Mouse (Mus musculus) right cerebral cortex, adult 2 months (tissue): ENCODE data around the gene Akap13.

ENCODE experiments used
- DNase-seq, 2 experiments: peaks; one replicate each; pipeline ENCODE4 v3.0.0; 2021 to 2022; ENCODE audit warnings: low spot score in 2 of 2

Akap13 gene

GRCm38 (mm10) chr7:75456152-75456888 lies 986 bp downstream of the Akap13 start:
- peak in 1 of 2 experiments; percentile 13 for DNase-seq

- no peak for DNase-seq
Measured at GRCm38 (mm10) chr7:75460290-75460689, 5.0 kb downstream of the Akap13 start.

GRCm38 (mm10) chr7:75463579-75464162 lies 8.3 kb downstream of the Akap13 start:
- DNase-seq = no peak

GRCm38 (mm10) chr7:75467791-75468190 lies 12.5 kb downstream of the Akap13 start:
- no peak for DNase-seq

GRCm38 (mm10) chr7:75470318-75470925 lies 15.1 kb downstream of the Akap13 start:
- DNase-seq = no peak

- DNase-seq = no peak
Measured at GRCm38 (mm10) chr7:75472316-75473195, 17.2 kb downstream of the Akap13 start.

GRCm38 (mm10) chr7:75473294-75473693 lies 18.0 kb downstream of the Akap13 start:
- no peak for DNase-seq

GRCm38 (mm10) chr7:75474064-75474463 lies 18.7 kb downstream of the Akap13 start:
- DNase-seq = no peak

GRCm38 (mm10) chr7:75474564-75475150 lies 19.3 kb downstream of the Akap13 start:
- no peak for DNase-seq

GRCm38 (mm10) chr7:75478060-75478459 lies 22.7 kb downstream of the Akap13 start:
- DNase-seq = no peak

GRCm38 (mm10) chr7:75480721-75481426 lies 25.5 kb downstream of the Akap13 start:
- DNase-seq = no peak

GRCm38 (mm10) chr7:75486031-75486430 lies 30.7 kb downstream of the Akap13 start:
- no peak for DNase-seq

GRCm38 (mm10) chr7:75495941-75496441 lies 40.7 kb downstream of the Akap13 start:
- no peak for DNase-seq

- DNase-seq = no peak
Measured at GRCm38 (mm10) chr7:75498627-75499026, 43.3 kb downstream of the Akap13 start.

- DNase-seq = no peak
Measured at GRCm38 (mm10) chr7:75499271-75499670, 43.9 kb downstream of the Akap13 start.

- no peak for DNase-seq
Measured at GRCm38 (mm10) chr7:75500164-75500563, 44.8 kb downstream of the Akap13 start.

- no peak for DNase-seq
Measured at GRCm38 (mm10) chr7:75500793-75501192, 45.5 kb downstream of the Akap13 start.

- DNase-seq = no peak
Measured at GRCm38 (mm10) chr7:75504524-75504923, 49.2 kb downstream of the Akap13 start.

GRCm38 (mm10) chr7:75506628-75507027 lies 51.3 kb downstream of the Akap13 start:
- DNase-seq = no peak

GRCm38 (mm10) chr7:75509085-75509873 lies 53.9 kb downstream of the Akap13 start:
- DNase-seq = no peak
